Mouse (Mus musculus) adipocyte (in vitro differentiated cells): ENCODE results near the gene H2al1m.
A peak's percentile ranks its signal among the peaks of the same experiment; 100 is the strongest.
"Not testable (repeated sequence)": the region's sequence is repeated elsewhere in the genome, so short reads cannot be mapped to it uniquely, and the experiment has no call there.

Experiments
- DNase-seq: peaks from one replicate; pipeline ENCODE4 v3.0.0-alpha.2; 2016; ENCODE audit warnings: low spot score

H2al1m gene

DNA sequence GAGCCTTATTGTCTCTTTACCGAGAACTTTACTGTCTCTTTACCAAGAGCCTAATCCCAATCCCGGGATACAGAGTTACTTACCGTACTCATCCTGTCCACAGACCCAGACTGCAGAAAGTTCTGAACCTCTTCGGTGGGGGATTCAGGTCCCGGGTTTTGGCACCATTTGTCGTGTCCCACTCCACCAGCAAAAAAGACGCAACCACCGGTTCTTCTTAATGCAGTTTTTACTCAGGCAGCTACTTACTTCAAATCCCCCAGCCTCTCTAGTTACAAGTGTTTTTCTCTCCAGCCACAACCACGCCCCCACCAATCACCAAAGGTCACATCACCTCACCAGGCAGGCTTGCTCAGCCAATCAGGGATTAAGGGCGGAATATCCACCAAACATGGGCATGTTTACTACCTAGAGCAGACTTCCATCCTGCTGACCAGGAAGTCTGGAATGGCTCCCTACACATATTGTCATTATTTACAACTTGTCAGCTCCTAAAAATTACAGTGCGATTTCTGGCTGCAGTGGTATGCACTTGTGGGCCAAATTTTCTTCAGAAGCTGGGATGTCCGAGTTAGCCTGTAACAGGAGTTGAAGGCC lies 48.9 kb downstream of the H2al1m start:
- peak; percentile 78 for DNase-seq

DNA sequence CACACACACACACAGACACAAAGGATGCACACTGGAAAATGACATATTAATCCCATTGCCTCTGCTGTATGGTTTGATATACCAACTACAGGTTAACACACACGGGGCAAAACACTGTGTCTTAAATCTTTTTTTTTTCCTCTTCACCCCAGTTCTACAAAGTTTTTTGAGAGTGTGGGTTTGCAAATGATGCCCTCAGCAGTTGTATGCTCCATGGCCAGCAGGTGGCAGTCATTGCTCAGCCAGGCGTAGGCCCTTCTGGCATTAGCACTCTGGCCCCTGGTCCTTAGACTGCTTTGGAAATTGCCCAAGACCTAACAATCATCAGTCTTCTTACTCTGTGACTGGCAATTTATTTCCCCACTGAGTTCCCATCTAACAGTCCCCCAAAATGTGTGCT lies 49.5 kb downstream of the H2al1m start:
- DNase-seq: not testable (repeated sequence)
